Mouse (Mus musculus): Measurements from ENCODE around the gene Atp2a1. TPM values are rescaled to one million over a fixed set of nuclear protein-coding genes. Genes with fewer than 3 reads are reported as not detected.
A peak's percentile ranks its signal among the peaks of the same experiment; 100 is the strongest.

Gene Atp2a1
- total RNA-seq, 2 experiments from 2014 or later, result 0.20 TPM; not detected in 1

DNA sequence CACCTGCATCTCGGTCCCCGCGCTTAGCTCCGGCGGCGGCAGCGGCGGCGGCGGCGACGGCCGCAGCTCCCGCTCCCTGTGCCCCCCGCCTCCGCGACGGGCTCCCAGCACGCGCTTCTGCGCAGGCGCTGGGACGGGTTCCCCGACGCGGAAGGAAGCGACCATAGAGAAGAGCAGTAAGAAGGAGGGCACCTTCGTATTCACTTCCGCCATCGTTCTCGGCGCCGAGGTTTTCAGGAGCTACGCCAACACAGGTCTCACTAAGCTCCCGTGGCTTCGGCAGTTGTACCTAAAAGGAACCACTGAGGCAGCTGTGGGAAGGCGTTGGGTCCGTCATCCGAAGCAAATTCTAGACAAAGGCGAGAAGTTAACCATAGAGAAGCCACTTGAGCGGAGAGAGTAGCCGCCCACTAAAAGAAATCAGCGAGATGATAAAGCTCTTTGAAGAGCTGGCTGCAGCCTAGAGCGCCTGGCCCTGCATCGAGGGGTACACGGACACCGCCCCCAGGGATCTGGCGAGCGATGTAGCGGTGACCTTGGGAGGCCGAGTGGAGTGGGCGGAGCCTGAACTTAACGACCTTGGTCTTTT is 12.2 kb upstream of the Atp2a1 start, which contains the start of gene Sh2b1:
Gene Sh2b1 (minus strand): TSS at position 432 of the 589 bp plus-strand sequence.
- intact Hi-C loops (cut with DNase I), result no loop called here
- peak; percentile 86 to 94 for DNase-seq (ENCODE audit: extremely low spot score in 1 of 2, low spot score in 2 of 2)

GRCm38 (mm10) chr7:126474486-126474955 is 11.6 kb upstream of the Atp2a1 start:
- intact Hi-C loops (cut with DNase I), result no loop called here
- no peak for DNase-seq (ENCODE audit: extremely low spot score in 1 of 2, low spot score in 2 of 2)

DNA sequence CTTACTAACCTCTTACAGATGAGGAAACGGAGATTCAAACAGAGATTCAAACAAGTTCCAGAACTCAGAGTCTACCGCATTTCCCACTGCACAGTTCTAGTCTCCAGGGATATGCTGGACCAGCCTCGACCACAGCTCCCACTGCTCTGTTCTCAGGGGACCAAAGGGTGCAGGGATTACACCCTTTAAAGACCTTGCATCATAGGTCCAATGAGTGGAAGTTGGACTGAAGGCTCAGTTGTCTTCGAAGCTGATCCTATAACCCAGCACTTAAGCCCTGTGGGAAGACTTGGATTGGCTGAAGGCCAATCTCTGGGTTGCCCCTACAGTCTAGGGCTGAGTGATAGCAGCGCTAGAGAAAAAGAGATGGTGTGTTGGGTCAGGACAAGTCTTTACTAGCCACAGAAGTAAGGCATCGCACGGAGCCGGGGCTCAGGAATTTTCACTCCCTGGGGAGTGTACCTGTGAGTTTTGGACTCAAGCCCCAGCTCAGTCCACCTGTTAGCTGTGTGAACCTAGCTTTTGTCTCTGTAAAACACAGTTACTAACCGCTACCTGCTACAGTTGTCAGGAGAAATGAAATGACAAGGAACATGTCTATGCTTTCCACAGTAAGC is 10.7 kb upstream of the Atp2a1 start:
- no peak for DNase-seq (ENCODE audit: extremely low spot score in 1 of 2, low spot score in 2 of 2)
- intact Hi-C loops (cut with DNase I), result no loop called here

DNA sequence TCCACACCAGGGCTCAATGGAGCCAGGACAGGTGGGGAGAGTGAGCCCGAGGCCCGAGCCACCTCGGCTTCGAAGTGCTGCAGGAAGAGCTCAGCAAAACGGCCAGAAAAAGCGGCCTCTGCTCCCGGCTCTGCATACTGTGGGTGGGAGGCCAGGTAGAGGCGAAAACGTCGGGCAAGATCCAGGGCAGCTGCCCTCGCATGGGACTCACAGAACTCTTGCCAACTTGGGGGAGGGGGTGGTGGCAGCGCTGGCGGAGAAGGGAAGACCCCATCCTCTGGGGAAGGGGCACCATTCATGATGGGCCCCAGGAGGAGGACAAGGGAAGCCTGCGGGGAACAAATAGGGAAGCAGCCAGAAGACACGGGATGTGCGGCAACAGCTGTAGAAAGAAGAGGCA is 9.8 kb upstream of the Atp2a1 start:
- intact Hi-C loops (cut with DNase I), result no loop called here
- DNase-seq (ENCODE audit: extremely low spot score in 1 of 2, low spot score in 2 of 2), result no peak

- intact Hi-C loops (cut with DNase I), result no loop called here
- no peak for DNase-seq (ENCODE audit: extremely low spot score in 1 of 2, low spot score in 2 of 2)
Measured at GRCm38 (mm10) chr7:126472306-126472705, 9.4 kb upstream of the Atp2a1 start.

- DNase-seq (ENCODE audit: extremely low spot score in 1 of 2, low spot score in 2 of 2), result no peak
- intact Hi-C loops (cut with DNase I), result no loop called here
Measured at GRCm38 (mm10) chr7:126471853-126472252, 8.9 kb upstream of the Atp2a1 start.

GRCm38 (mm10) chr7:126471361-126471760 is 8.5 kb upstream of the Atp2a1 start:
- intact Hi-C loops (cut with DNase I), result no loop called here
- no peak for DNase-seq (ENCODE audit: extremely low spot score in 1 of 2, low spot score in 2 of 2)

GRCm38 (mm10) chr7:126470077-126470476 is 7.2 kb upstream of the Atp2a1 start:
- DNase-seq (ENCODE audit: extremely low spot score in 1 of 2, low spot score in 2 of 2), result no peak
- intact Hi-C loops (cut with DNase I), result no loop called here

GRCm38 (mm10) chr7:126467834-126468627 is 5.1 kb upstream of the Atp2a1 start:
- peak in 1 of 2 experiments; percentile 13 for DNase-seq (ENCODE audit: extremely low spot score in 1 of 2, low spot score in 2 of 2)
- intact Hi-C loops (cut with DNase I), result no loop called here

GRCm38 (mm10) chr7:126467271-126467670 is 4.4 kb upstream of the Atp2a1 start:
- peak in 1 of 2 experiments; percentile 62 for DNase-seq (ENCODE audit: extremely low spot score in 1 of 2, low spot score in 2 of 2)
- intact Hi-C loops (cut with DNase I), result no loop called here

GRCm38 (mm10) chr7:126466707-126467106 is 3.8 kb upstream of the Atp2a1 start:
- intact Hi-C loops (cut with DNase I), result no loop called here

GRCm38 (mm10) chr7:126466116-126466515 is 3.2 kb upstream of the Atp2a1 start:
- intact Hi-C loops (cut with DNase I), result no loop called here
- DNase-seq (ENCODE audit: extremely low spot score in 1 of 2, low spot score in 2 of 2), result no peak

More at GRCm38 (mm10) chr7:126466707-126467106, 3.8 kb upstream of the Atp2a1 start:
- no peak for DNase-seq (ENCODE audit: extremely low spot score in 1 of 2, low spot score in 2 of 2)

GRCm38 (mm10) chr7:126465246-126466030 is 2.5 kb upstream of the Atp2a1 start:
- DNase-seq (ENCODE audit: extremely low spot score in 1 of 2, low spot score in 2 of 2), result no peak
- intact Hi-C loops (cut with DNase I), result no loop called here

- no peak for DNase-seq (ENCODE audit: extremely low spot score in 1 of 2, low spot score in 2 of 2)
- intact Hi-C loops (cut with DNase I), result no loop called here
Measured at GRCm38 (mm10) chr7:126464836-126465235, 1.9 kb upstream of the Atp2a1 start.

DNA sequence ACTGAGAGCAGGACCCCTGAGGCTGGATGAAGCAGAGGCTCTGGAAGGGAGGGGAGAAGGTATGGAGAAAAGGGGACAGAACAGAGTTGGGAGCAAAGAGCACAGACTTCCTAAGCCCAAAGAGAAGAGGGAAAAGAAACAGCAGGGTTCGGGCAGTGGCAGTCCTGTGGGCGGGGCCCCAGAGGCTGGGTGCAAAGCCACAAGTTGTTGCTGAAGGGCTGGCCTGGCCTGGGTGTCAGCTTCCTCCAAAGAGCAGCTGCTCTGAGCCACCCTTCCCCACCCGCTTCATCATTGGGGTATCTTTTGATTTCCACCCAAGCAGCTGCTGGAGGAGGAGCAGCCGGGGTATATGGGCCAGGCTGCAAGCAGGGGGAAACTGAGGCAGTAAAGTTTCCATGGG is 1.2 kb upstream of the Atp2a1 start:
- intact Hi-C loops (cut with DNase I), result no loop called here
- DNase-seq (ENCODE audit: extremely low spot score in 1 of 2, low spot score in 2 of 2), result peak in 1 of 2 experiments; percentile 58

DNA sequence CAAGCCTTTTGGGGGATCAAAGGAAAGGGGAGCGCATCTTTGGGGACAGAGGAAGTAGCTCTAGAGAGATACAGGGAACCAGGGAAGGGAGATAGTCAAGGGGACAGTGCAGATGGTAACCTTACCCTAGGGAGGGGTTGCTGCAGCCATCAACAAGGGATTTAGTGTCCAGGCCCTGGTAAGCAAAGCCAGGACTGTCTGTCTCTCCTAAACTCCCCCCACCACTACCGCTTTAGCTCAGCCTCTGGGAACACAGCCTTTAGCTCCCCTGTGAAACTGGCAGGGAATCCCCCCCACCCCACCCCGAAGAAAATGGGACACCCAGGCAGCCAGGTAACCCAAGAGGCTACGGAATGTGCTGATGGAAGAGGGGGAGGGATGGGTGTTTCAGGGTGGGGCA is 639 bp upstream of the Atp2a1 start:
- DNase-seq (ENCODE audit: extremely low spot score in 1 of 2, low spot score in 2 of 2), result no peak
- intact Hi-C loops (cut with DNase I), result no loop called here

GRCm38 (mm10) chr7:126461626-126462025 is 1.3 kb downstream of the Atp2a1 start:
- intact Hi-C loops (cut with DNase I), result no loop called here
- DNase-seq (ENCODE audit: extremely low spot score in 1 of 2, low spot score in 2 of 2), result no peak

DNA sequence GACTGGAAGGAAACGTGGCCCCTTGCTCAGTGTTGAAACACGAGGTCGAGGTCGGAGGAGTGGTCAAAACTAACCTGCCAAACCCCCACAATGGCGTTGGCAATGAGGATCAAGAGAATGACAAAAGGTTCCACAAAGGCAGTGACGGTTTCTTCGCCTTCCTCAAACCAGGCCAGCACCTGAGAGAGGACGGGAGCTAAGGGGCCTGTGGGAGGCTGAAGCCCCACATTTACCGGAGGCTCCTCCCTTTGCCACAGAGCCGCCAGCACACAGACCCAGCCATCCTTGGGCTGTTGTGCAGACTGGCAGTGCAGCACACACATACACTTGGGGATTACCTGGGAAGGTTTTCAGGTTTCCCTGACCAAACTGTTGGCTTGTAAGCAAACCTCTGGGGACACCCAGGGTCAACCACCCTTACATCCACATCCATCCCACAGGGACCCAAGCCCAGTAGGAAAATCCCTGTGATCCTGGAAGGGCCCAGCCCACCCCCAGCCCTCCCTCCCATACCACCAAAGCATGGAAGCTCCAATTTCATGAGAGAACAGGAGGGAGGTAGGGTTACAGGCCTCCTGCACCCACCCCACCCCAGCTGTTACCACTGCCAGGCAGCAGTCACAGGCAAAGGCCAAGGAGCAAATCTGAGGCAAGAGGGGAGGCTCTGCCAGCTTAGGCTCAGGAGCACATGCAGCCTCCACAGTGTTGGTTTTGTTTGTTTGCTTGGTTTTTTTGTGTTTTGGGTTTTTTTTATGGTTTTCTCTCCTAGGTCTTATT is 2.1 kb downstream of the Atp2a1 start:
- DNase-seq (ENCODE audit: extremely low spot score in 1 of 2, low spot score in 2 of 2), result no peak
- intact Hi-C loops (cut with DNase I), result no loop called here

Data from left cerebral cortex, postnatal 10 days (tissue).